Mouse (Mus musculus) small intestine, adult 2 months (tissue): ENCODE data around the gene Fam209. TPM values are rescaled to one million over a fixed set of nuclear protein-coding genes. Genes with fewer than 3 reads are reported as not detected.

Experiments
- H3K27ac ChIP-seq: fragments of 200-500 bp; 2 replicates; pipeline ENCODE4 v1.5.1; 2012; ENCODE audit warnings: low read depth, low read length, control low read depth, inconsistent platforms; ENCODE audit not compliant: insufficient read depth
- H3K27me3 ChIP-seq: fragments of 200-500 bp; 2 replicates; pipeline ENCODE4 v1.6.1; 2012; ENCODE audit warnings: mild to moderate bottlenecking, moderate library complexity, low read length, inconsistent platforms; ENCODE audit not compliant: control insufficient read depth, insufficient read depth
- H3K36me3 ChIP-seq: fragments of 200-500 bp; 2 replicates; pipeline ENCODE4 v1.6.1; 2012; ENCODE audit warnings: mild to moderate bottlenecking, low read length, control low read depth, inconsistent platforms; ENCODE audit not compliant: control insufficient read depth, insufficient read depth
- H3K4me1 ChIP-seq: fragments of 200-500 bp; 2 replicates; pipeline ENCODE4 v1.6.1; 2012; ENCODE audit warnings: low read length, inconsistent platforms, mixed read lengths; ENCODE audit not compliant: control insufficient read depth, insufficient read depth, insufficient read length
- H3K4me3 ChIP-seq: fragments of 200-500 bp; 2 replicates; pipeline ENCODE4 v1.5.1; 2012; ENCODE audit warnings: low read depth, mild to moderate bottlenecking, control low read depth, inconsistent platforms, low read length, moderate library complexity
- CTCF ChIP-seq: fragments of 200-500 bp; IDR thresholded peaks from 2 replicates; pipeline ENCODE4 v1.5.1; 2012; ENCODE audit warnings: low read depth, mild to moderate bottlenecking, control low read depth, inconsistent platforms, low read length, moderate library complexity, mixed read lengths; ENCODE audit not compliant: insufficient replicate concordance, insufficient read length; ENCODE audit errors: extremely low read depth
- POLR2A ChIP-seq: fragments of 200-500 bp; IDR thresholded peaks from 2 replicates; pipeline ENCODE4 v1.6.1; 2012; ENCODE audit warnings: low read depth, mild to moderate bottlenecking, control low read depth, inconsistent platforms, low read length, moderate library complexity
- WGBS: fragments of 180-500 bp; shearing (Covaris S2); methylation state at CpG from one replicate; pipeline ENCODE4 v1.1.7; 2018; 5-methylcytosine and 5-hydroxymethylcytosine counted together
- polyA plus RNA-seq: library from polyadenylated mRNA; depleted of rRNA; stranded (reverse); fragments of >200 nt; gene quantifications from 2 replicates; pipeline ENCODE4 v1.2.3, GENCODE M21; 2012

Gene Fam209
- polyA plus RNA-seq, 1 experiment = not detected

- WGBS = 60% methylated on average over 3 of the region's 3 CpGs
Observed at GRCm38 (mm10) chr2:172498823-172499222, 26.5 kb downstream of the Fam209 start.

DNA sequence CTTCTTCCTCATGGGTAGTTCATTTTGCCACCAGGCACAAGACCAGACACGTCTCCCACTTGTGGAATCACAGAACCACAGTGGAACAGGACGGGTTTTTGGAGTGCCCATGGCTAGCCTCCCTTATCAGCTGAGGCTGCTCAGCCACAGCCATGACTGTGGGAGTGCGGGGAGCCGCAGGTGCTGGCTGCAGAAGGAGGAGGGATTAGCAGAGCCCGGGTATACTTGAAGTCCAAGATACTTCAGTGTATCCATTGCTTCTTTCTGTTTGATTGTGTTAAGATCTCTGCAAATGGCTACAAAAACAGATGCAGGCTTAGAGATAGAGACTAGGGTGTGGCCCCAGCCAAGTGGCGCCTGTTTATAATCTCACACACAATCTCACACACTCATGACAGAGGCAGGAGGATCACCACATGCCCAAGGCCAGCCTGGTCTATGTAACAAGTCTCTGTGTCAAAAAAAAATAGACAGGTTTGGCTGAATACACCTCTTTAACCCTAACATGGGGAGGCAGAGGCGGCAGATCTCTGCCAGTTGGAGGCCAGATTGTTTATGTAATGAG, 28.5 kb downstream of the Fam209 start:
- no peaks in the 10 kb centered on the region for H3K36me3 ChIP-seq
- TF ChIP-seq CTCF (no peak), POLR2A (no peak)
- WGBS = 29% methylated on average over 7 of the region's 7 CpGs
- H3K27me3 ChIP-seq = no peaks in the 10 kb centered on the region
- H3K4me1 ChIP-seq = no peaks in the 10 kb centered on the region
- H3K27ac ChIP-seq = no peak overlapping the region
- no peak overlapping the region for H3K4me3 ChIP-seq

More at GRCm38 (mm10) chr2:172498823-172499222, 26.5 kb downstream of the Fam209 start:
- Histone ChIP-seq H3K4me3 (no peak overlapping the region), H3K27me3 (no peaks in the 10 kb centered on the region), H3K27ac (no peak overlapping the region), H3K4me1 (no peaks in the 10 kb centered on the region), H3K36me3 (no peaks in the 10 kb centered on the region)
- no peak for TF ChIP-seq POLR2A
- no peak for TF ChIP-seq CTCF

DNA sequence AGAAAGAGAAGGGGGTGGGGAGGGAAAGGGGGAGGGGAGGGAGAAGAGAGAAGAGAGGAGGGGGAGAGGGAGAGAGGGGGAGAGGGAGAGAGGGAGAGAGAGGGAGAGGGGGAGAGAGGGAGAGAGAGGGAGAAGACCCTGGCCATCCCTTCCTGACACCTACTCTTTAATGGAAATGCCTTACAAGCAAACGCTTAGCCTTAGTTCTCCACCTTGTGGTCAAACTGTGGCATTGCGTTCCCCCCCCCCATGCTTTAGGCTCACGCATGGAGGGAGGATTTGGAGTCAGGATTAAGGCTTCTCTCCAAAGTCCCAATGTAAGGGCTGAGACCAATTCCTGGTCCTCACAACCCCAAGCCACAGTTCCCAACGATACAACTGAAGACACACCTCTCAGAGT, 29.0 kb downstream of the Fam209 start:
- Histone ChIP-seq H3K27ac (no peak overlapping the region), H3K4me1 (no peaks in the 10 kb centered on the region), H3K4me3 (no peak overlapping the region), H3K36me3 (no peaks in the 10 kb centered on the region), H3K27me3 (no peaks in the 10 kb centered on the region)
- 4% methylated on average over 4 of the region's 4 CpGs for WGBS
- TF ChIP-seq POLR2A (no peak), CTCF (peak; percentile 57; the same call in 1 of the 2 replicates)

DNA sequence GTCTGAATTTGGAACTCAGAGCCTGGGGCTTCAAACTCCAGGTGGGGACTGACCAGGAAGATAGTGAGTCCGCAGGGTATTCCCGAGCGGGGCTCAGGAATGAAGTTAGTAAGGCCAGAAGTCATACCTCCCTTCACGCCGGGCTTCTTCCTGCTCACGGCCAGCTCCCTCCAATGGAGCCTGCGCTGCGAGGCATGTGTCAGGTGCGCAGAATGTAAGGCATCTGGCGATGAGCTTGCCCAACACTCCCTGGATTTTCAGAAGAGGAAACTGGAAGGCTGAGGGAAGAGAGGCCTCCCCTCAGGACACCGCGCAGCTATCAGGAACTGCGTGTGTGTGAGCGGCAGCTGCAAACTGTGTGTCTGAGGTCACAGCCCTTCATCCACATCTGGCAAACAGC, 29.8 kb downstream of the Fam209 start:
- TF ChIP-seq CTCF (no peak), POLR2A (no peak)
- WGBS = 67% methylated on average over 14 of the region's 14 CpGs
- H3K4me3 ChIP-seq = no peak overlapping the region
- no peak overlapping the region for H3K27ac ChIP-seq
- no peaks in the 10 kb centered on the region for H3K4me1 ChIP-seq
- no peaks in the 10 kb centered on the region for H3K36me3 ChIP-seq
- no peaks in the 10 kb centered on the region for H3K27me3 ChIP-seq

DNA sequence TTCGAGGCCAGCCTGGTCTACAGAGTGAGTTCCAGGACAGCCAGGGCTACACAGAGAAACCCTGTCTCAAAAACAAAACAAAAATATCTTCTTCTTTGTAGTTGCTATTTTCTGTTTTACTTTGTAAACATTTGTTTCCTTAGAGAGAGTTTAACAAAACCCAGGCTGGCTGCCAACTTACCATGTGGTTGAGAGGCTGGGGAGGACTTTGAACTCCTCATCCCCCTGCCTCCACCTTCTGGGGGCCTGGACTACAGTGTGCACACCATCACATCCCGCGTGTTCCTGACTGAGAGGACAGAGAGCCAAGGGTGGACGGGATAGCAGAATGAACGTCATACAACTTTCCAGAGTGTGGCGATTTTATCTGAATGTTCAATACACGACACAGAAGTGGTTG, 33.8 kb downstream of the Fam209 start:
- H3K4me1 ChIP-seq = no peaks in the 10 kb centered on the region
- no peak overlapping the region for H3K27ac ChIP-seq
- no peak overlapping the region for H3K4me3 ChIP-seq
- H3K36me3 ChIP-seq = no peaks in the 10 kb centered on the region
- 66% methylated on average over 7 of the region's 7 CpGs for WGBS
- H3K27me3 ChIP-seq = no peaks in the 10 kb centered on the region
- TF ChIP-seq CTCF (no peak), POLR2A (no peak)

- no peaks in the 10 kb centered on the region for H3K4me1 ChIP-seq
- 89% methylated on average over 15 of the region's 15 CpGs for WGBS
- TF ChIP-seq POLR2A = no peak
- TF ChIP-seq CTCF = no peak
- H3K27me3 ChIP-seq = no peaks in the 10 kb centered on the region
- H3K27ac ChIP-seq = no peak overlapping the region
- no peak overlapping the region for H3K4me3 ChIP-seq
- H3K36me3 ChIP-seq = no peaks in the 10 kb centered on the region
Observed at GRCm38 (mm10) chr2:172510056-172510712, 37.9 kb downstream of the Fam209 start.

DNA sequence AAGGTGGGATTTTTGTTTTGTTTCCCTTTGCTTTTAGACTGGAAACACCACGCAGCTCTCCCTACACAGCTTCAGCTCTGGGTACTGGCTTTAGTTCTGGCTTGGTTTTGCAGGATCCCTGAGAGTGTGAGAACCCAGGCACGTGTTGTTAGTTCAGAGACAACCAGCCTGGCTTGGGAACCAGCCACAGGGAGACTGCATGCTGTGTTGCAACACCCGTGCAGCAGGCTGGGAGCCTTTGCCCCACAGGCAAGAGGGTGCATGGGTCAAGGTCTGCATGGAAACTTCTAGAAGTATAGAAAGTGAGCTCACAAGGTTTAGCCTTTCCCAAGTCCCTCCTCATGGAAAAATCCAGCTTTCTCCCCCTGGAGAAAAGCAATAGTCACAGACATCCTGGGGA, 38.6 kb downstream of the Fam209 start:
- Histone ChIP-seq H3K36me3 (no peaks in the 10 kb centered on the region), H3K27me3 (no peaks in the 10 kb centered on the region), H3K4me1 (no peaks in the 10 kb centered on the region), H3K27ac (no peak overlapping the region), H3K4me3 (no peak overlapping the region)
- TF ChIP-seq POLR2A (no peak), CTCF (no peak)
- WGBS = 37% methylated on average over 3 of the region's 3 CpGs

GRCm38 (mm10) chr2:172516407-172516992, 44.2 kb downstream of the Fam209 start:
- 29% methylated on average over 11 of the region's 11 CpGs for WGBS
- no peaks in the 10 kb centered on the region for H3K27me3 ChIP-seq
- no peaks in the 10 kb centered on the region for H3K36me3 ChIP-seq
- no peak overlapping the region for H3K4me3 ChIP-seq
- no peak overlapping the region for H3K27ac ChIP-seq
- no peak for TF ChIP-seq CTCF
- no peak for TF ChIP-seq POLR2A
- no peaks in the 10 kb centered on the region for H3K4me1 ChIP-seq
